Mouse (Mus musculus): Measurements from ENCODE around the gene Akap13.

- TF ChIP-seq CTCF (IDR thresholded peaks at IDR 0.05; ENCODE audit: low read depth) (no peak), EP300 (IDR thresholded peaks at IDR 0.05; ENCODE audit: low read depth) (no peak)
Measured at GRCm38 (mm10) chr7:75500164-75500563, 44.8 kb downstream of the Akap13 start.

Data from heart, postnatal 0 days (tissue).